Mouse (Mus musculus) testis, adult 2 months (tissue): Measurements from ENCODE around the gene Mov10l1.

ENCODE experiments used
- CTCF ChIP-seq: fragments of 200-500 bp; IDR thresholded peaks from 2 replicates; pipeline ENCODE4 v1.5.1; 2012; ENCODE audit warnings: low read depth, mild to moderate bottlenecking, inconsistent platforms, low read length, moderate library complexity; ENCODE audit not compliant: control insufficient read depth, insufficient read depth, insufficient replicate concordance
- POLR2A ChIP-seq: fragments of 200-500 bp; IDR thresholded peaks from 2 replicates; pipeline ENCODE4 v1.6.1; 2012; ENCODE audit warnings: low read depth, mild to moderate bottlenecking, inconsistent platforms, low read length, moderate library complexity; ENCODE audit not compliant: control insufficient read depth

- TF ChIP-seq POLR2A = no peak
- TF ChIP-seq CTCF = no peak
Observed at GRCm38 (mm10) chr15:89078208-89078836, 95.6 kb downstream of the Mov10l1 start.
